ENCODE assay signal across 8 mouse cellular contexts in genomic region chr16:70313496-70313885, GRCm38 (mm10). TPM values are rescaled to one million over a fixed set of nuclear protein-coding genes. Genes with fewer than 3 reads are reported as not detected.
DNase-seq lines count a peak whose midpoint lies in the region; ATAC-seq and TF ChIP-seq lines count a peak whose summit lies in the region.

No protein-coding gene starts in this region.

- peak overlapping the region; percentile 73 for H3K9ac ChIP-seq in embryonic facial prominence, embryonic 12.5 days
- H3K9ac ChIP-seq in intestine, embryonic 15.5 days = peak overlapping the region; percentile 79
- peak overlapping the region; percentile 79 for H3K9ac ChIP-seq in neural tube, embryonic 12.5 days

- H3K27ac ChIP-seq in embryonic facial prominence, embryonic 12.5 days = peak overlapping the region; percentile 86; the same call in 1 of the 2 replicates
- peak overlapping the region; percentile 96 for H3K27ac ChIP-seq in intestine, embryonic 15.5 days
- peak overlapping the region; percentile 38; the same call in 1 of the 2 replicates for H3K27ac ChIP-seq in neural tube, embryonic 12.5 days

- no peaks in the 10 kb centered on the region for H3K9me3 ChIP-seq in embryonic facial prominence, embryonic 12.5 days
- no peaks in the 10 kb centered on the region for H3K9me3 ChIP-seq in intestine, embryonic 15.5 days
- no peaks in the 10 kb centered on the region for H3K9me3 ChIP-seq in neural tube, embryonic 12.5 days

- H3K4me2 ChIP-seq in embryonic facial prominence, embryonic 12.5 days (replicated peaks) = peak overlapping the region; percentile 52
- peak overlapping the region; percentile 58 for H3K4me2 ChIP-seq in intestine, embryonic 15.5 days (replicated peaks)
- peak overlapping the region; percentile 69 for H3K4me2 ChIP-seq in neural tube, embryonic 12.5 days (replicated peaks)

- no peak for ATAC-seq in embryonic facial prominence, embryonic 12.5 days (ENCODE audit: insufficient number of reproducible peaks, insufficient read depth, low FRiP score, low TSS enrichment)
- ATAC-seq in intestine, embryonic 15.5 days = peak; percentile 9
- no peak for ATAC-seq in neural tube, embryonic 12.5 days (ENCODE audit: low FRiP score, low read depth)

- no peak for DNase-seq in lung, adult 2 months
- DNase-seq in lung, postnatal 14 days = no peak
- no peak for DNase-seq in spleen, adult 12 weeks (ENCODE audit: low spot score)
- DNase-seq in adrenal gland, postnatal 4 days (ENCODE audit: low spot score in 2 of 2) = no peak
- no peak for DNase-seq in kidney, postnatal 36 days

- no peaks in the 10 kb centered on the region for H3K27me3 ChIP-seq in embryonic facial prominence, embryonic 12.5 days
- no peaks in the 10 kb centered on the region for H3K27me3 ChIP-seq in intestine, embryonic 15.5 days (replicated peaks)
- H3K27me3 ChIP-seq in neural tube, embryonic 12.5 days (replicated peaks) = no peaks in the 10 kb centered on the region

- no peaks in the 10 kb centered on the region for H3K36me3 ChIP-seq in embryonic facial prominence, embryonic 12.5 days
- no peaks in the 10 kb centered on the region for H3K36me3 ChIP-seq in intestine, embryonic 15.5 days
- no peaks in the 10 kb centered on the region for H3K36me3 ChIP-seq in neural tube, embryonic 12.5 days

- peak overlapping the region; percentile 93 for H3K4me3 ChIP-seq in lung, adult 2 months (replicated peaks; ENCODE audit: extremely low read depth, low read depth, low read length)
- H3K4me3 ChIP-seq in embryonic facial prominence, embryonic 12.5 days = peak overlapping the region; percentile 57
- H3K4me3 ChIP-seq in intestine, embryonic 15.5 days (replicated peaks) = peak overlapping the region; percentile 73
- H3K4me3 ChIP-seq in neural tube, embryonic 12.5 days = peak overlapping the region; percentile 60

- no peak for TF ChIP-seq POLR2A in lung, adult 2 months (IDR thresholded peaks at IDR 0.05; ENCODE audit: borderline replicate concordance, extremely low read depth, low read depth, low read length)

- H3K4me1 ChIP-seq in lung, adult 2 months (ENCODE audit: control insufficient read depth, insufficient read depth, low read length) = peaks cover 2% of the 10 kb centered on the region
- H3K4me1 ChIP-seq in embryonic facial prominence, embryonic 12.5 days = peaks cover 3% of the 10 kb centered on the region; the same call in 1 of the 2 replicates
- no peaks in the 10 kb centered on the region for H3K4me1 ChIP-seq in intestine, embryonic 15.5 days (replicated peaks)
- H3K4me1 ChIP-seq in neural tube, embryonic 12.5 days = peaks cover 6% of the 10 kb centered on the region; the same call in 1 of the 2 replicates

- TF ChIP-seq CTCF in lung, adult 2 months (IDR thresholded peaks at IDR 0.05; ENCODE audit: insufficient read depth, low read length) = no peak

- WGBS in lung, adult 2 months = under 1% methylated on average over 7 of the region's 7 CpGs
- WGBS in embryonic facial prominence, embryonic 12.5 days = 4% methylated on average over 7 of the region's 7 CpGs
- 2% methylated on average over 7 of the region's 7 CpGs for WGBS in intestine, embryonic 15.5 days
- WGBS in neural tube, embryonic 12.5 days = 3% methylated on average over 7 of the region's 7 CpGs

RNA-seq across cellular contexts. Expression of gene Gbe1, which starts 0.3 kb away (rescaled TPM):
- polyA plus RNA-seq in lung, adult 2 months (2012; rRNA removed) = 12.3 and 13.3 TPM in 2 replicates
- 16.5 and 17.6 TPM in 2 replicates for polyA plus RNA-seq in embryonic facial prominence, embryonic 12.5 days (2016; fragmentation: Nextera tagmentation; extraction: Ambion mirVana)
- polyA plus RNA-seq in intestine, embryonic 15.5 days (2015; fragmentation: Nextera tagmentation; extraction: Ambion mirVana) = 23.3 and 25.3 TPM in 2 replicates
- 11.2 and 12.4 TPM in 2 replicates for polyA plus RNA-seq in neural tube, embryonic 12.5 days (2016; fragmentation: Nextera tagmentation; extraction: Ambion mirVana)
- 10 to 100 TPM; 22.5 to 25.5 TPM for total RNA-seq in adrenal gland, postnatal 4 days (2021)

Comparison
In these comparisons a context has a peak if more than half of its experiments do, and no peak if none do; other contexts are left out.
1. H3K27ac ChIP-seq: peak in every context shown above with its lines; median percentile 96 in intestine, embryonic 15.5 days; 86 in embryonic facial prominence, embryonic 12.5 days; 38 in neural tube, embryonic 12.5 days.